Mouse (Mus musculus): ENCODE results near the gene Diaph3. TPM values are rescaled to one million over a fixed set of nuclear protein-coding genes. Genes with fewer than 3 reads are reported as not detected.
"Not testable (repeated sequence)": the region's sequence is repeated elsewhere in the genome, so short reads cannot be mapped to it uniquely, and the experiment has no call there.

Gene Diaph3
- total and polyA plus RNA-seq, 2 experiments from 2014 or later = 3.8 to 6.5 TPM

- H3K9me3 ChIP-seq (replicated peaks; ENCODE audit: control insufficient read depth, low read length) = no peaks in the 10 kb centered on the region
- H3K4me1 ChIP-seq (ENCODE audit: control insufficient read depth, insufficient read depth) = no peaks in the 10 kb centered on the region
- no peak overlapping the region for H3K4me2 ChIP-seq (ENCODE audit: low read depth, low read length)
- no peak overlapping the region for H3K9ac ChIP-seq (replicated peaks; ENCODE audit: low read depth, low read length)
- no peaks in the 10 kb centered on the region for H3K36me3 ChIP-seq (replicated peaks; ENCODE audit: control insufficient read depth, insufficient read depth, low read length)
- DNase-seq (ENCODE audit: low spot score) (no peak), ATAC-seq (ENCODE audit: insufficient read depth, low read depth) (no peak)
- no peak for TF ChIP-seq EP300 (IDR thresholded peaks at IDR 0.05; ENCODE audit: low read depth)
- no peak for TF ChIP-seq CTCF (IDR thresholded peaks at IDR 0.05; ENCODE audit: low read depth)
- 71% methylated on average over 1 of the region's 1 CpGs for WGBS
- no peaks in the 10 kb centered on the region for H3K27me3 ChIP-seq (ENCODE audit: control insufficient read depth, insufficient read depth, low read length)
- no peak overlapping the region for H3K27ac ChIP-seq (ENCODE audit: low read depth)
- H3K4me3 ChIP-seq (ENCODE audit: low read depth, low read length) = no peak overlapping the region
Measured at GRCm38 (mm10) chr14:87087996-87088395, 53.0 kb downstream of the Diaph3 start.

GRCm38 (mm10) chr14:87084906-87085305, 56.1 kb downstream of the Diaph3 start:
- H3K4me2 ChIP-seq (ENCODE audit: low read depth, low read length); H3K4me1 ChIP-seq (ENCODE audit: control insufficient read depth, insufficient read depth); H3K27ac ChIP-seq (ENCODE audit: low read depth); DNase-seq (ENCODE audit: low spot score); ATAC-seq (ENCODE audit: insufficient read depth, low read depth); H3K9ac ChIP-seq (replicated peaks; ENCODE audit: low read depth, low read length); H3K9me3 ChIP-seq (replicated peaks; ENCODE audit: control insufficient read depth, low read length); H3K27me3 ChIP-seq (ENCODE audit: control insufficient read depth, insufficient read depth, low read length); H3K36me3 ChIP-seq (replicated peaks; ENCODE audit: control insufficient read depth, insufficient read depth, low read length); H3K4me3 ChIP-seq (ENCODE audit: low read depth, low read length): not testable (repeated sequence)
- 62% methylated on average over 8 of the region's 8 CpGs for WGBS

DNA sequence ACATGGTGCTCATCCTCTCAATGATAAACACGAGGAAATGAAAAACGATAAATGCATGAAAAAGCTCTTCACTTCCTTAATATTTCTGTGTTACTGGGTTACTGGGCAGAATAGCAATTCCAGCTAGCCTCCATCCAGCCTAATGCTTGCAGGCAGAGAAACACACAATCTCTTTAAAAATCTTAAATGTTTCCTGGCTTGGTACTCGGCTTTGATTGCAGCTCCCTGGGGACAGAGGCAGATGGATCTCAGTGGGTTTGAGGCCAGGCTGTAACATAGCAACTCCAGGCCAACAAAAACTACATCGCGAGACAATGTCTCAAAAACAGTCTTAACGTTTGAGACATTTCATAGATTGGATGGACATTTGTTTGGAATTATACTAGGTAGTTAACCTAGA, 57.1 kb downstream of the Diaph3 start:
- H3K9me3 ChIP-seq (replicated peaks; ENCODE audit: control insufficient read depth, low read length) = no peaks in the 10 kb centered on the region
- WGBS = 66% methylated on average over 6 of the region's 6 CpGs
- no peak overlapping the region for H3K27ac ChIP-seq (ENCODE audit: low read depth)
- H3K4me2 ChIP-seq (ENCODE audit: low read depth, low read length) = no peak overlapping the region
- no peaks in the 10 kb centered on the region for H3K36me3 ChIP-seq (replicated peaks; ENCODE audit: control insufficient read depth, insufficient read depth, low read length)
- no peak for ATAC-seq (ENCODE audit: insufficient read depth, low read depth)
- no peaks in the 10 kb centered on the region for H3K27me3 ChIP-seq (ENCODE audit: control insufficient read depth, insufficient read depth, low read length)
- H3K4me1 ChIP-seq (ENCODE audit: control insufficient read depth, insufficient read depth) = no peaks in the 10 kb centered on the region
- H3K4me3 ChIP-seq (ENCODE audit: low read depth, low read length) = no peak overlapping the region
- no peak overlapping the region for H3K9ac ChIP-seq (replicated peaks; ENCODE audit: low read depth, low read length)
- no peak for DNase-seq (ENCODE audit: low spot score)
- TF ChIP-seq CTCF (IDR thresholded peaks at IDR 0.05; ENCODE audit: low read depth) = no peak
- TF ChIP-seq EP300 (IDR thresholded peaks at IDR 0.05; ENCODE audit: low read depth) = no peak

DNA sequence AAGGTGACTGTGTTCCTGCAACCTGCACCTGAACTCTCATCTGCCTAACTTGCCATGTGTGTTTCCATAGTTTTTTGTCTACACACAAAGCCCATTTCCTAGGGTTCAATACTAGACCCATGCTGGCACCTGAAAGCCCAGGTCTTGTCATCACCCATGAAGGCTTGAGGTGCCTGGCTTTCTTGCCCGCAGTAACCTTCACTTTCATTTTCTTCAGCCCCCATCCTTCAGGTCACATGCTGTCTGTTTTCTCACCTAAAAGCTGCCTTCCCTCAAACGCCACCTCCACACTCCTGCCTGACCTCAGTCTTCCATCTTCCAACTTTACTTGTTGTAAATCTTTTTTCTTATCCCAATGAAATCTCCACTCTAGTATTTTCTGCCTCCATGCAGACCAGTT, 61.3 kb downstream of the Diaph3 start:
- no peak overlapping the region for H3K9ac ChIP-seq (replicated peaks; ENCODE audit: low read depth, low read length)
- WGBS = 82% methylated on average over 2 of the region's 2 CpGs
- no peak for ATAC-seq (ENCODE audit: insufficient read depth, low read depth)

DNA sequence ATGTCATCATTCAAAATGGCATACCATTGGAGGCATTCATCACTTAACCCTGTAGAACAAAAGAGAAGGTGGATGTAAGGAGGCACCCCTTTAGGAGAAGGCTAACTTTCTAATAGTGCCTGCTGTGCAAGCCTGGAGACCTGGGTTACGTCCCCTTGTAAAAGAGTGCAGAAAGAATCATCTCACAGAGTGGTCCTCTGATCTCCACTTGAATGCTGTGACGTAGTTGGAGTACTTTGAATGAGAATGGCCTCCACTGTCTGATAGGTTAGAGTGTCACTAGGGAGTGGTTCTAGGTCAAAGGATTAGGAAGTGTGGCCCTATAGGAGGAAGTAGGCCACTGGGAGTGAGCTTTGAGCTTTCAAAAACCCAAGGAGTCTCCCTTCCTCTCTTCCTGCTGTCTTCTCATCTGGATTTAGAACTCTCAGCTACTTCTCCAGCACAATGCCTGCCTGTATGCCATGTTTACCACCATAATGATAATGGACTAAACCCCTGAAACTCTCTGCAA, 66.0 kb downstream of the Diaph3 start:
- no peak for TF ChIP-seq CTCF (IDR thresholded peaks at IDR 0.05; ENCODE audit: low read depth)
- TF ChIP-seq EP300 (IDR thresholded peaks at IDR 0.05; ENCODE audit: low read depth) = no peak
- WGBS = 91% methylated on average over 2 of the region's 2 CpGs
- ATAC-seq (ENCODE audit: insufficient read depth, low read depth) (no peak), DNase-seq (ENCODE audit: low spot score) (no peak)
- Histone ChIP-seq H3K36me3 (replicated peaks; ENCODE audit: control insufficient read depth, insufficient read depth, low read length) (0 out of 2 replicates have a peak, but pooled peaks cover 2% of the 10 kb centered on the region), H3K9ac (replicated peaks; ENCODE audit: low read depth, low read length) (no peak overlapping the region), H3K4me3 (ENCODE audit: low read depth, low read length) (no peak overlapping the region), H3K27me3 (ENCODE audit: control insufficient read depth, insufficient read depth, low read length) (no peaks in the 10 kb centered on the region), H3K27ac (ENCODE audit: low read depth) (no peak overlapping the region), H3K9me3 (replicated peaks; ENCODE audit: control insufficient read depth, low read length) (no peaks in the 10 kb centered on the region), H3K4me1 (ENCODE audit: control insufficient read depth, insufficient read depth) (no peaks in the 10 kb centered on the region), H3K4me2 (ENCODE audit: low read depth, low read length) (no peak overlapping the region)

More for the DNA sequence above, 61.3 kb downstream of the Diaph3 start:
- Histone ChIP-seq H3K9me3 (replicated peaks; ENCODE audit: control insufficient read depth, low read length) (no peaks in the 10 kb centered on the region), H3K4me2 (ENCODE audit: low read depth, low read length) (no peak overlapping the region), H3K4me1 (ENCODE audit: control insufficient read depth, insufficient read depth) (no peaks in the 10 kb centered on the region), H3K27me3 (ENCODE audit: control insufficient read depth, insufficient read depth, low read length) (no peaks in the 10 kb centered on the region), H3K4me3 (ENCODE audit: low read depth, low read length) (no peak overlapping the region), H3K36me3 (replicated peaks; ENCODE audit: control insufficient read depth, insufficient read depth, low read length) (no peaks in the 10 kb centered on the region), H3K27ac (ENCODE audit: low read depth) (no peak overlapping the region)
- no peak for TF ChIP-seq CTCF (IDR thresholded peaks at IDR 0.05; ENCODE audit: low read depth)
- TF ChIP-seq EP300 (IDR thresholded peaks at IDR 0.05; ENCODE audit: low read depth) = no peak
- DNase-seq (ENCODE audit: low spot score) = no peak

- no peak for ATAC-seq (ENCODE audit: insufficient read depth, low read depth)
- 86% methylated on average over 4 of the region's 4 CpGs for WGBS
- 0 out of 2 replicates have a peak, but pooled peaks cover 4% of the 10 kb centered on the region for H3K36me3 ChIP-seq (replicated peaks; ENCODE audit: control insufficient read depth, insufficient read depth, low read length)
Measured at GRCm38 (mm10) chr14:87064281-87064680, 76.8 kb downstream of the Diaph3 start.

More at GRCm38 (mm10) chr14:87064281-87064680, 76.8 kb downstream of the Diaph3 start:
- H3K4me3 ChIP-seq (ENCODE audit: low read depth, low read length) = no peak overlapping the region
- TF ChIP-seq EP300 (IDR thresholded peaks at IDR 0.05; ENCODE audit: low read depth) = no peak
- TF ChIP-seq CTCF (IDR thresholded peaks at IDR 0.05; ENCODE audit: low read depth) = no peak
- no peak overlapping the region for H3K27ac ChIP-seq (ENCODE audit: low read depth)
- no peaks in the 10 kb centered on the region for H3K4me1 ChIP-seq (ENCODE audit: control insufficient read depth, insufficient read depth)
- no peaks in the 10 kb centered on the region for H3K27me3 ChIP-seq (ENCODE audit: control insufficient read depth, insufficient read depth, low read length)
- H3K9me3 ChIP-seq (replicated peaks; ENCODE audit: control insufficient read depth, low read length) = 0 out of 2 replicates have a peak, but pooled peaks cover 4% of the 10 kb centered on the region
- no peak overlapping the region for H3K4me2 ChIP-seq (ENCODE audit: low read depth, low read length)
- no peak overlapping the region for H3K9ac ChIP-seq (replicated peaks; ENCODE audit: low read depth, low read length)
- no peak for DNase-seq (ENCODE audit: low spot score)

Data from heart, postnatal 0 days (tissue).